Mouse (Mus musculus) kidney, postnatal 0 days (tissue): Measurements from ENCODE around the gene Hsd17b10. TPM values are rescaled to one million over a fixed set of nuclear protein-coding genes. Genes with fewer than 3 reads are reported as not detected.

Experiments used
- ATAC-seq: fragments of 200-750 bp; cut with Nextera tagmentation; replicated peaks from 2 replicates; pipeline ENCODE4 v1.8.0; 2017; ENCODE audit warnings: low read depth, moderate number of reproducible peaks, moderate TSS enrichment, moderate library complexity; ENCODE audit not compliant: low FRiP score
- DNase-seq: peaks from one replicate; pipeline ENCODE4 v3.0.0-alpha.2; 2016; ENCODE audit warnings: low spot score
- H3K27ac ChIP-seq: fragments of 300-500 bp; sonication (generic); 2 replicates; pipeline ENCODE4 v1.5.1; 2014; ENCODE audit warnings: mild to moderate bottlenecking
- H3K27me3 ChIP-seq: fragments of 300-500 bp; sonication (generic); 2 replicates; pipeline ENCODE4 v1.6.1; 2014; ENCODE audit warnings: low read length, mixed read lengths; ENCODE audit not compliant: insufficient read depth
- H3K36me3 ChIP-seq: fragments of 300-500 bp; sonication (generic); 2 replicates; pipeline ENCODE4 v1.6.1; 2014; ENCODE audit warnings: low read length, mixed read lengths; ENCODE audit not compliant: insufficient read depth
- H3K4me1 ChIP-seq: fragments of 300-500 bp; sonication (generic); replicated peaks from 2 replicates; pipeline ENCODE4 v1.6.1; 2014; ENCODE audit warnings: antibody characterized with exemption, low read length, mixed read lengths; ENCODE audit not compliant: insufficient read depth
- H3K4me2 ChIP-seq: fragments of 300-500 bp; sonication (generic); 2 replicates; pipeline ENCODE4 v1.6.1; 2014; ENCODE audit warnings: mild to moderate bottlenecking, low read length, moderate library complexity, mixed read lengths
- H3K4me3 ChIP-seq: fragments of 300-500 bp; sonication (generic); replicated peaks from 2 replicates; pipeline ENCODE4 v1.5.1; 2014; ENCODE audit warnings: low read depth, low read length
- H3K9ac ChIP-seq: fragments of 300-500 bp; sonication (generic); 2 replicates; pipeline ENCODE4 v1.6.1; 2014; ENCODE audit warnings: low read depth, low read length
- H3K9me3 ChIP-seq: fragments of 300-500 bp; sonication (generic); replicated peaks from 2 replicates; pipeline ENCODE4 v1.6.1; 2016; ENCODE audit warnings: low read length, inconsistent platforms, mixed read lengths
- CTCF ChIP-seq: IDR thresholded peaks from 2 replicates; pipeline ENCODE4 v1.5.1; 2016; ENCODE audit warnings: antibody characterized with exemption, low read depth, mild to moderate bottlenecking, moderate library complexity
- WGBS: fragments of 180-500 bp; shearing (Covaris S2); extraction: QIAGEN DNeasy Blood & Tissue Kit; methylation state at CpG from one replicate; pipeline ENCODE4 v1.1.7; 2014; 5-methylcytosine and 5-hydroxymethylcytosine counted together
- polyA plus RNA-seq: library from polyadenylated mRNA; unstranded; fragments of >200 nt; fragmentation: Nextera tagmentation; extraction: Ambion mirVana; gene quantifications from 2 replicates; pipeline ENCODE4 v1.2.1, GENCODE M21; 2015

Hsd17b10 gene
- polyA plus RNA-seq = 246 and 262 TPM in 2 replicates

DNA sequence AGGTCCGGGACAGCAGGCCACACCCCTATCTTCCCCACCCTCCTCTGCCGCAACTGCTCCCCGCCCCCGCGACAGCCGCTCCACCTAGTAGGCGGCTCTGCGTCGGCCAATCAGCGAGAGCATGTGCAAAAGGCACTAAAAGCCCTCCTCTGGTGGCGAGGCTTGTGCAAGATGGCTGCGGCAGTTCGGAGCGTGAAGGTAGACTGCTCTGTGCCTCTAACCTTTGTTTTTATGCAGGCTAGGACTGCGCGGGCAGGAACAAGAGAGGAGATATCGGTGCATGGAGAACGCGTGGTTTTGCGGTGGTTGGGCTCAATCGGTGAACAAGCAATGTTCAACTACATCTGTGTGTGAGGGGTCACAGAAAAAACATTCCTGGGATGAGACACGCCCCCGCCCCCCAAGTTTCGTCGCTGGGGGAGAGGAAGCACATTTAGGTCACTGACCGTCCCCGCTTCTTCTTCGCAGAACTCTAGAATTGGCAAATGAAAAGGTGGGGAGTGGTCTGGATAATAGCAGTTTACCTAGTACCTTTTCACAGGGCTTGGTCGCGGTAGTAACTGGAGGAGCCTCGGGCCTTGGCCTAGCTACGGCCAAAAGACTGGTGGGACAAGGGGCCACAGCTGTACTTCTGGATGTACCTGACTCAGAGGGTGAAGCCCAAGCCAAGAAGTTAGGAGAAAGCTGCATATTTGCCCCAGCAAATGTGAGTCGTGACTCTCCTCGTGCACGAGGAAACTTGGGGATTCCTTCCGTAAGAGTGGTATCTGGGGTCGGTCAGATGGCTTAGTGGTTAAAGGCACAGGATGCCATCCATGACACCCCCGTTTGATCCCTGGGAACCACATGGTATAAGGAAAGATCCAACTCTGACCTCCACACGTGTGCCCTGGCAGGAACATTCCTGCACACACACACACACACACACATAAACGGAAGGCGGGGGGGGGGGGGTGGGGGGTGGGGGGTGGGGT is at the start of gene Hsd17b10:
Gene Hsd17b10, plus strand, starts transcription at position 109 of the 974 bp plus-strand sequence.
- peak; percentile 90 for DNase-seq
- peak within 1 kb of the TSS; percentile 75 for H3K27ac ChIP-seq
- no peaks in the 10 kb centered on the region for H3K4me1 ChIP-seq
- TF ChIP-seq CTCF = peak; percentile 32; the same call in 1 of the 2 replicates
- no peaks in the 10 kb centered on the region for H3K27me3 ChIP-seq
- 31% methylated on average over 39 of the region's 41 CpGs for WGBS
- peak within 1 kb of the TSS; percentile 50 for H3K9ac ChIP-seq
- peak; percentile 98 for ATAC-seq
- no peaks in the 10 kb centered on the region for H3K9me3 ChIP-seq
- peak within 1 kb of the TSS; percentile 47 for H3K4me3 ChIP-seq
- H3K4me2 ChIP-seq = peak within 1 kb of the TSS; percentile 66
- H3K36me3 ChIP-seq = no peaks in the 10 kb centered on the region

DNA sequence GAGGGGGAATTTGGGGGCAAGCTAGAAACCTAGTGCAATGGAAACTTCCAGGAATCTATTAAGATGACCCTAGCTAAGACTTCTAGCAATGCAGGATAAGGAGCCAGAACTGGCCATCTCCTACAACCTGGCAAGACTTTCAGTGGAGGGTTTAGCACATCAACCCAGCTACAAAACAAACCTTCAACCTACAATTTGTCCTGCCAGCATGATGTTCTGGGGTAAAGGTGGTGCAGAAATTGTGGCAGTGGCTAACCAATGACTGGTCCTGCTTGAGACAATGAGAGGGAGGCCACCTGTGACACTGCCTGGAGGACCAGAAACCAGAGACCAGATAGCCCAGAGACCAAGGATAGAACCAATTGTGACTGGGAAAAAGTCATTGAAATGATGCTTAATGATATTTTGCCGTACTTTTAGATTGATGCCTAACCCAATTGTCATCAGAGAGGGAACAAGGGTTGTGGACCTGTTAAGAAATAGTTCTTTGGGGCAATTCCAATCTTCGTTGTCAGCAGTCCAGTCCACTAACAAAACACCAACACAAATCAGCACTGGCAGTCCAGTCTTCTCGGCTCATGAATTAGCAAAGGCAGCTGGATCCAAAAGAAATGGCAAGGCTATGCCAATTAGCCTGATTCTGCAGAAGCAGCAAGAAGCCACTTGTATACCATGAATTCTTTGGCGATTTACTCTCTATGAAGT is 2.5 kb upstream of the Hsd17b10 start:
- WGBS = 65% methylated on average over 4 of the region's 4 CpGs
- Histone ChIP-seq H3K4me2 (no peak overlapping the region), H3K9me3 (no peaks in the 10 kb centered on the region), H3K27ac (no peak overlapping the region), H3K36me3 (no peaks in the 10 kb centered on the region), H3K4me3 (no peak overlapping the region), H3K4me1 (no peaks in the 10 kb centered on the region), H3K9ac (no peak overlapping the region), H3K27me3 (no peaks in the 10 kb centered on the region)
- no peak for TF ChIP-seq CTCF
- ATAC-seq = no peak
- no peak for DNase-seq

DNA sequence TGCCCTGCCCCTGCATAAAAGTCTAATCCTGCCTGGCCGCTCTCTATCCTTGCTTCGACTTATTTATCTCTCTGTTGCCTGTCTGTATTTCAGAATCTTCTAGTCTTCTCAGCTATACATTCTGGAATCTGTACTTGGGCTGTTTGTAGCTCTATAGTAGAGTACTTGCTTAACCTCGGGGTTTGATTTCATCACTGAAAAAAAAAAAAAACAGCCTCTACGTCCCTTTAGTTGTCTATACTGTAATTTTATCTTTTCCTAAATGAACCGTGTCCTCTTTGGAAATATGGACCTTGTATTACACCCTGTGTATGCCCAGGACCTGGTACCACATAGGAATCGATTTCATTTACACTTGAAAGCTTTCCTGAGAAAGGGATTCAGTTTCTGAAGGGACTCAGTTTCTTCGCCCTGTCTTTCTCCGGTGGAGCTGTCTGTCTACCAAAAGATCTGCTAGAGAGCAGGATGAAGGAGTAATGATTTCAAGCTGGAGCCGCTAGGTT is 412 bp upstream of the Hsd17b10 start:
- Histone ChIP-seq H3K27me3 (no peaks in the 10 kb centered on the region), H3K4me2 (peak overlapping the region; percentile 66), H3K9ac (0 out of 2 replicates have a peak overlapping the region, but pooled peaks have one; percentile 8), H3K4me3 (peak overlapping the region; percentile 47), H3K36me3 (no peaks in the 10 kb centered on the region), H3K27ac (peak overlapping the region; percentile 75; the same call in 1 of the 2 replicates), H3K9me3 (no peaks in the 10 kb centered on the region), H3K4me1 (no peaks in the 10 kb centered on the region)
- no peak for ATAC-seq
- 45% methylated on average over 9 of the region's 9 CpGs for WGBS
- no peak for DNase-seq
- TF ChIP-seq CTCF = no peak

DNA sequence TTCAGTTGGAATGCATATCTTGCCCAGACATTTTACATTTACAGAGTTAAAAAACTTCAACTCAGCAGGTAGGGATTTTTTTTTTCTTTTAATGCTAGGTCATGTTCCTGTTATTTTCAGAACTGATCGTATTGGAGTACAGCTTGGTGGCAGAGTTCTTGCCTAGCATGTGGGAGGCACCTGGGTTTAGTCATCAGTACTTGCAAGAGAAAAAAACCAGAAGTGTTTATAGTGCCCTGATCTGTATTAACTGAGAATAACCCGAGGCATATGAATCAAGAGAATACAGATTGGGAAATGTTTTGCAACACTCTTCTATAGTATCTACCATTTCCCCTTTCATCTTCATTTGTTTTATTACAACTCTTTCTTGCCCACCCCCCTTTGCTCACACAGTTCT is 1.2 kb downstream of the Hsd17b10 start:
- Histone ChIP-seq H3K27ac (no peak overlapping the region), H3K27me3 (no peaks in the 10 kb centered on the region), H3K9me3 (no peaks in the 10 kb centered on the region), H3K4me2 (peak overlapping the region; percentile 35), H3K36me3 (no peaks in the 10 kb centered on the region), H3K4me3 (no peak overlapping the region), H3K4me1 (no peaks in the 10 kb centered on the region), H3K9ac (no peak overlapping the region)
- ATAC-seq (no peak), DNase-seq (no peak)
- no peak for TF ChIP-seq CTCF
- WGBS = 51% methylated on average over 2 of the region's 2 CpGs

DNA sequence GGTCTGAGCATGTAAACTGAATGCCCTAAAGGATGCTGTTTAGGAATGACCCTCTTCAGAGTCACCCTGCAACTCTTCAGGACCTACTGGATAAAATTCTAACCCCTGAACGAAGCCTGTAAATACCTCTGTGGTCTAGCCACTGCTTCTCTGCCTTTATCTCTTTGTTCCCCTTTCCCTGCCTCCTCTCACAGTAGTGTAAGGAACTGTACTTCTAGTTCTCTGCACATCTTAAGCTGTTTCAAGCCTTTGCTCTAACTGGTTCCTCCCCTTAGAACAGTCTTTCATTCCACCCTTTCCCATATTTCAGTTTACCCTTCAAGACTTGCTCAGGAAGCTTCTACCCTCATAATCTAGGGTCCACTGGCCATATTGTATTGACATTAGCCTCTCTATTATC is 6.2 kb downstream of the Hsd17b10 start:
- H3K4me2 ChIP-seq = no peak overlapping the region
- H3K9ac ChIP-seq = no peak overlapping the region
- DNase-seq (no peak), ATAC-seq (no peak)
- H3K4me1 ChIP-seq = no peaks in the 10 kb centered on the region
- no peaks in the 10 kb centered on the region for H3K9me3 ChIP-seq
- WGBS = 76% methylated on average over 1 of the region's 1 CpGs
- H3K4me3 ChIP-seq = no peak overlapping the region
- TF ChIP-seq CTCF = no peak
- H3K27ac ChIP-seq = no peak overlapping the region
- no peaks in the 10 kb centered on the region for H3K27me3 ChIP-seq
- H3K36me3 ChIP-seq = no peaks in the 10 kb centered on the region

GRCm38 (mm10) chrX:152015752-152016150 is 14.1 kb downstream of the Hsd17b10 start:
- Histone ChIP-seq H3K9ac (peak overlapping the region; percentile 67), H3K27ac (peak overlapping the region; percentile 91), H3K36me3 (no peaks in the 10 kb centered on the region), H3K4me3 (peak overlapping the region; percentile 55), H3K9me3 (no peaks in the 10 kb centered on the region), H3K4me1 (no peaks in the 10 kb centered on the region), H3K27me3 (no peaks in the 10 kb centered on the region), H3K4me2 (peak overlapping the region; percentile 59)
- DNase-seq (peak; percentile 50), ATAC-seq (no peak; the same call in 1 of the 2 replicates)
- TF ChIP-seq CTCF = peak; percentile 26; the same call in 1 of the 2 replicates
- WGBS = 25% methylated on average over 11 of the region's 11 CpGs
